Mouse (Mus musculus) C2C12 (cell line): ENCODE data around the gene Nme3.

Source experiments
- CEBPB ChIP-seq: IDR thresholded peaks from one replicate; pipeline ENCODE4 v1.6.1; 2011; ENCODE audit warnings: low read depth, mild to moderate bottlenecking, control low read depth, moderate library complexity
- CTCF ChIP-seq: IDR thresholded peaks from one replicate; pipeline ENCODE4 v1.5.1; 2011; ENCODE audit not compliant: control insufficient read depth, insufficient read depth, insufficient read length
- MAX ChIP-seq: IDR thresholded peaks from one replicate; pipeline ENCODE4 v1.6.1; 2011; ENCODE audit warnings: mild to moderate bottlenecking, control low read depth
- MYOG ChIP-seq: IDR thresholded peaks from one replicate; pipeline ENCODE4 v1.6.1; 2011; ENCODE audit not compliant: control insufficient read depth, insufficient read length; ENCODE audit errors: extremely low read depth
- USF1 ChIP-seq: IDR thresholded peaks from one replicate; pipeline ENCODE4 v1.6.1; 2011; ENCODE audit warnings: low read depth, mild to moderate bottlenecking, control low read depth, moderate library complexity

- TF ChIP-seq CTCF = no peak
- TF ChIP-seq CEBPB = no peak
- TF ChIP-seq MAX = no peak
- no peak for TF ChIP-seq MYOG
- TF ChIP-seq USF1 = no peak
Measured at GRCm38 (mm10) chr17:24867914-24868313, 28.4 kb upstream of the Nme3 start.
